Mouse (Mus musculus) heart, embryonic 16.5 days (tissue): ENCODE data around the gene Cd34. TPM values are rescaled to one million over a fixed set of nuclear protein-coding genes. Genes with fewer than 3 reads are reported as not detected.

Source experiments
- ATAC-seq: fragments of 200-750 bp; cut with Nextera tagmentation; replicated peaks from 2 replicates; pipeline ENCODE4 v1.8.0; 2017; ENCODE audit warnings: moderate number of reproducible peaks; ENCODE audit not compliant: insufficient read depth, low FRiP score; ENCODE audit errors: extremely low read depth
- H3K27ac ChIP-seq: fragments of 300-500 bp; sonication (generic); 2 replicates; pipeline ENCODE4 v1.5.1; 2014; ENCODE audit warnings: mild to moderate bottlenecking, low read length, control low read depth, moderate library complexity
- H3K27me3 ChIP-seq: fragments of 300-500 bp; sonication (generic); 2 replicates; pipeline ENCODE4 v1.6.1; 2014; ENCODE audit warnings: low read length, mixed read lengths; ENCODE audit not compliant: control insufficient read depth, insufficient read depth
- H3K36me3 ChIP-seq: fragments of 300-500 bp; sonication (generic); 2 replicates; pipeline ENCODE4 v1.6.1; 2014; ENCODE audit not compliant: control insufficient read depth, insufficient read depth
- H3K4me1 ChIP-seq: fragments of 300-500 bp; sonication (generic); 2 replicates; pipeline ENCODE4 v1.6.1; 2014; ENCODE audit warnings: low read length, mixed read lengths; ENCODE audit not compliant: control insufficient read depth, insufficient read depth
- H3K4me2 ChIP-seq: fragments of 300-500 bp; sonication (generic); 2 replicates; pipeline ENCODE4 v1.6.1; 2014; ENCODE audit warnings: low read depth, mild to moderate bottlenecking, control low read depth, low read length
- H3K4me3 ChIP-seq: fragments of 300-500 bp; sonication (generic); 2 replicates; pipeline ENCODE4 v1.5.1; 2014; ENCODE audit warnings: mild to moderate bottlenecking, control low read depth, low read length
- H3K9ac ChIP-seq: fragments of 300-500 bp; sonication (generic); 2 replicates; pipeline ENCODE4 v1.6.1; 2014; ENCODE audit warnings: low read length, control low read depth
- H3K9me3 ChIP-seq: fragments of 300-500 bp; sonication (generic); replicated peaks from 2 replicates; pipeline ENCODE4 v1.6.1; 2016; ENCODE audit warnings: low read length; ENCODE audit not compliant: control insufficient read depth
- WGBS: fragments of 180-500 bp; shearing (Covaris S2); extraction: QIAGEN DNeasy Blood & Tissue Kit; methylation state at CpG from one replicate; pipeline ENCODE4 v1.1.7; 2014; 5-methylcytosine and 5-hydroxymethylcytosine counted together
- polyA plus RNA-seq: library from polyadenylated mRNA; unstranded; fragments of >200 nt; fragmentation: Nextera tagmentation; extraction: Ambion mirVana; gene quantifications from 2 replicates; pipeline ENCODE4 v1.2.1, GENCODE M21; 2015

The Cd34 gene
- polyA plus RNA-seq, 1 experiment from 2014 or later = 110 TPM

GRCm38 (mm10) chr1:194929972-194930355 is 8.7 kb upstream of the Cd34 start:
- WGBS = 43% methylated on average over 1 of the region's 1 CpGs
- Histone ChIP-seq H3K27me3 (no peaks in the 10 kb centered on the region), H3K4me2 (no peak overlapping the region), H3K27ac (no peak overlapping the region), H3K36me3 (no peaks in the 10 kb centered on the region), H3K9ac (no peak overlapping the region), H3K4me1 (peaks cover 23% of the 10 kb centered on the region), H3K4me3 (no peak overlapping the region), H3K9me3 (no peaks in the 10 kb centered on the region)
- ATAC-seq = no peak

- Histone ChIP-seq H3K9me3 (no peaks in the 10 kb centered on the region), H3K4me1 (peaks cover 21% of the 10 kb centered on the region), H3K4me3 (no peak overlapping the region), H3K4me2 (no peak overlapping the region), H3K9ac (no peak overlapping the region), H3K27me3 (no peaks in the 10 kb centered on the region), H3K27ac (peak overlapping the region; percentile 31; the same call in 1 of the 2 replicates), H3K36me3 (no peaks in the 10 kb centered on the region)
- ATAC-seq = no peak
Observed at GRCm38 (mm10) chr1:194930706-194931105, 7.9 kb upstream of the Cd34 start.

- H3K4me2 ChIP-seq = no peak overlapping the region
- H3K36me3 ChIP-seq = no peaks in the 10 kb centered on the region
- ATAC-seq = no peak
- H3K9me3 ChIP-seq = no peaks in the 10 kb centered on the region
- no peaks in the 10 kb centered on the region; the same call in 1 of the 2 replicates for H3K4me1 ChIP-seq
- no peak overlapping the region for H3K27ac ChIP-seq
- no peak overlapping the region for H3K4me3 ChIP-seq
- 19% methylated on average over 1 of the region's 1 CpGs for WGBS
- H3K9ac ChIP-seq = no peak overlapping the region
- H3K27me3 ChIP-seq = no peaks in the 10 kb centered on the region; the same call in 1 of the 2 replicates
Observed at GRCm38 (mm10) chr1:194935351-194935750, 3.3 kb upstream of the Cd34 start.

- Histone ChIP-seq H3K36me3 (no peaks in the 10 kb centered on the region), H3K4me1 (peaks cover 7% of the 10 kb centered on the region), H3K9me3 (no peaks in the 10 kb centered on the region), H3K27me3 (no peaks in the 10 kb centered on the region; the same call in 1 of the 2 replicates), H3K27ac (peak overlapping the region; percentile 55), H3K9ac (no peak overlapping the region), H3K4me3 (peak overlapping the region; percentile 24), H3K4me2 (peak overlapping the region; percentile 75)
- ATAC-seq = no peak
Observed at GRCm38 (mm10) chr1:194941528-194941927, 2.9 kb downstream of the Cd34 start.

GRCm38 (mm10) chr1:194942912-194943311 is 4.3 kb downstream of the Cd34 start:
- H3K4me1 ChIP-seq = peaks cover 7% of the 10 kb centered on the region
- peak overlapping the region; percentile 16; the same call in 1 of the 2 replicates for H3K4me2 ChIP-seq
- H3K4me3 ChIP-seq = no peak overlapping the region
- H3K9ac ChIP-seq = no peak overlapping the region
- ATAC-seq = no peak
- no peaks in the 10 kb centered on the region for H3K9me3 ChIP-seq
- H3K36me3 ChIP-seq = no peaks in the 10 kb centered on the region
- H3K27ac ChIP-seq = no peak overlapping the region
- no peaks in the 10 kb centered on the region; the same call in 1 of the 2 replicates for H3K27me3 ChIP-seq

GRCm38 (mm10) chr1:194943485-194943884 is 4.9 kb downstream of the Cd34 start:
- no peak for ATAC-seq
- H3K4me2 ChIP-seq = no peak overlapping the region
- H3K9me3 ChIP-seq = no peaks in the 10 kb centered on the region
- H3K27me3 ChIP-seq = no peaks in the 10 kb centered on the region; the same call in 1 of the 2 replicates
- H3K4me1 ChIP-seq = peaks cover 7% of the 10 kb centered on the region
- no peak overlapping the region for H3K27ac ChIP-seq
- H3K36me3 ChIP-seq = no peaks in the 10 kb centered on the region
- WGBS = 52% methylated on average over 5 of the region's 5 CpGs
- no peak overlapping the region for H3K9ac ChIP-seq
- no peak overlapping the region for H3K4me3 ChIP-seq

GRCm38 (mm10) chr1:194945382-194945781 is 6.8 kb downstream of the Cd34 start:
- ATAC-seq = peak; percentile 63
- no peak overlapping the region for H3K9ac ChIP-seq
- H3K9me3 ChIP-seq = no peaks in the 10 kb centered on the region
- H3K4me2 ChIP-seq = no peak overlapping the region
- H3K4me3 ChIP-seq = no peak overlapping the region
- H3K4me1 ChIP-seq = peaks cover 15% of the 10 kb centered on the region
- WGBS = 30% methylated on average over 2 of the region's 2 CpGs
- 0 out of 2 replicates have a peak, but pooled peaks cover 2% of the 10 kb centered on the region for H3K36me3 ChIP-seq
- no peaks in the 10 kb centered on the region for H3K27me3 ChIP-seq
- H3K27ac ChIP-seq = peak overlapping the region; percentile 11

- WGBS = 77% methylated on average over 1 of the region's 1 CpGs
- no peak overlapping the region for H3K9ac ChIP-seq
- H3K4me3 ChIP-seq = no peak overlapping the region
- no peak overlapping the region for H3K27ac ChIP-seq
- H3K4me2 ChIP-seq = no peak overlapping the region
- no peaks in the 10 kb centered on the region for H3K27me3 ChIP-seq
- no peak for ATAC-seq
- peaks cover 15% of the 10 kb centered on the region for H3K4me1 ChIP-seq
- no peaks in the 10 kb centered on the region for H3K9me3 ChIP-seq
- H3K36me3 ChIP-seq = 0 out of 2 replicates have a peak, but pooled peaks cover 2% of the 10 kb centered on the region
Observed at GRCm38 (mm10) chr1:194946467-194946866, 7.8 kb downstream of the Cd34 start.

GRCm38 (mm10) chr1:194950913-194951312 is 12.3 kb downstream of the Cd34 start:
- Histone ChIP-seq H3K9me3 (no peaks in the 10 kb centered on the region), H3K9ac (no peak overlapping the region), H3K27ac (no peak overlapping the region), H3K4me2 (no peak overlapping the region), H3K4me3 (no peak overlapping the region), H3K4me1 (peaks cover 8% of the 10 kb centered on the region; the same call in 1 of the 2 replicates), H3K27me3 (no peaks in the 10 kb centered on the region), H3K36me3 (0 out of 2 replicates have a peak, but pooled peaks cover 2% of the 10 kb centered on the region)
- WGBS = 38% methylated on average over 2 of the region's 2 CpGs
- no peak for ATAC-seq
